Mouse (Mus musculus): ENCODE results near the gene Zfp626. TPM values are rescaled to one million over a fixed set of nuclear protein-coding genes. Genes with fewer than 3 reads are reported as not detected.
"Not testable (repeated sequence)": the region's sequence is repeated elsewhere in the genome, so short reads cannot be mapped to it uniquely, and the experiment has no call there.

The Zfp626 gene
- polyA plus RNA-seq (2014; fragmentation: Nextera tagmentation; extraction: Ambion mirVana): 2.1 and 2.3 TPM in 2 replicates

GRCm38 (mm10) chr7:27806896-27807295 lies at the start of gene Zfp626:
TSS of gene Zfp626 (plus strand) at chr7:27807196.
- not testable (repeated sequence) for H3K9ac ChIP-seq (ENCODE audit: low read length); H3K4me2 ChIP-seq (ENCODE audit: low read depth); DNase-seq (ENCODE audit: low spot score); H3K4me3 ChIP-seq (ENCODE audit: low read depth, low read length); ATAC-seq (ENCODE audit: insufficient read depth, low FRiP score, low TSS enrichment); H3K4me1 ChIP-seq (ENCODE audit: control insufficient read depth, insufficient read depth, low read length); H3K27me3 ChIP-seq (ENCODE audit: control insufficient read depth, insufficient read depth, low read length); H3K9me3 ChIP-seq (ENCODE audit: control insufficient read depth, low read length); H3K27ac ChIP-seq (ENCODE audit: low read depth, low read length); H3K36me3 ChIP-seq (ENCODE audit: control insufficient read depth, insufficient read depth, low read length)
- WGBS: 94% methylated on average over 3 of the region's 3 CpGs

- no peak overlapping the region for H3K27ac ChIP-seq (ENCODE audit: low read depth, low read length)
- no peaks in the 10 kb centered on the region for H3K9me3 ChIP-seq (ENCODE audit: control insufficient read depth, low read length)
- H3K36me3 ChIP-seq (ENCODE audit: control insufficient read depth, insufficient read depth, low read length): no peaks in the 10 kb centered on the region
- peak overlapping the region; percentile 43 for H3K4me2 ChIP-seq (ENCODE audit: low read depth)
- WGBS: 15% methylated on average over 17 of the region's 17 CpGs
- H3K9ac ChIP-seq (ENCODE audit: low read length): peak overlapping the region; percentile 22; the same call in 1 of the 2 replicates
- H3K4me1 ChIP-seq (ENCODE audit: control insufficient read depth, insufficient read depth, low read length): no peaks in the 10 kb centered on the region
- no peaks in the 10 kb centered on the region for H3K27me3 ChIP-seq (ENCODE audit: control insufficient read depth, insufficient read depth, low read length)
- ATAC-seq (ENCODE audit: insufficient read depth, low FRiP score, low TSS enrichment): no peak
- no peak for DNase-seq (ENCODE audit: low spot score)
- H3K4me3 ChIP-seq (ENCODE audit: low read depth, low read length): peak overlapping the region; percentile 22
Measured at GRCm38 (mm10) chr7:27765176-27765886, 41.7 kb upstream of the Zfp626 start.

GRCm38 (mm10) chr7:27789306-27789705 lies 17.7 kb upstream of the Zfp626 start:
- Histone ChIP-seq H3K9me3 (ENCODE audit: control insufficient read depth, low read length) (peaks cover 3% of the 10 kb centered on the region; the same call in 1 of the 2 replicates), H3K27ac (ENCODE audit: low read depth, low read length) (no peak overlapping the region), H3K9ac (ENCODE audit: low read length) (no peak overlapping the region), H3K36me3 (ENCODE audit: control insufficient read depth, insufficient read depth, low read length) (no peaks in the 10 kb centered on the region), H3K4me1 (ENCODE audit: control insufficient read depth, insufficient read depth, low read length) (no peaks in the 10 kb centered on the region), H3K27me3 (ENCODE audit: control insufficient read depth, insufficient read depth, low read length) (no peaks in the 10 kb centered on the region), H3K4me3 (ENCODE audit: low read depth, low read length) (no peak overlapping the region), H3K4me2 (ENCODE audit: low read depth) (no peak overlapping the region)
- WGBS: 83% methylated on average over 5 of the region's 5 CpGs
- ATAC-seq (ENCODE audit: insufficient read depth, low FRiP score, low TSS enrichment): no peak
- no peak for DNase-seq (ENCODE audit: low spot score)

GRCm38 (mm10) chr7:27793865-27794264 lies 13.1 kb upstream of the Zfp626 start:
- H3K9ac ChIP-seq (ENCODE audit: low read length); H3K36me3 ChIP-seq (ENCODE audit: control insufficient read depth, insufficient read depth, low read length); H3K4me3 ChIP-seq (ENCODE audit: low read depth, low read length); H3K27ac ChIP-seq (ENCODE audit: low read depth, low read length); H3K4me2 ChIP-seq (ENCODE audit: low read depth); H3K27me3 ChIP-seq (ENCODE audit: control insufficient read depth, insufficient read depth, low read length); H3K4me1 ChIP-seq (ENCODE audit: control insufficient read depth, insufficient read depth, low read length); DNase-seq (ENCODE audit: low spot score); ATAC-seq (ENCODE audit: insufficient read depth, low FRiP score, low TSS enrichment); H3K9me3 ChIP-seq (ENCODE audit: control insufficient read depth, low read length): not testable (repeated sequence)
- 55% methylated on average over 2 of the region's 3 CpGs for WGBS

- Histone ChIP-seq H3K4me1 (ENCODE audit: control insufficient read depth, insufficient read depth, low read length) (no peaks in the 10 kb centered on the region), H3K9me3 (ENCODE audit: control insufficient read depth, low read length) (no peaks in the 10 kb centered on the region), H3K27ac (ENCODE audit: low read depth, low read length) (no peak overlapping the region), H3K4me3 (ENCODE audit: low read depth, low read length) (no peak overlapping the region), H3K27me3 (ENCODE audit: control insufficient read depth, insufficient read depth, low read length) (no peaks in the 10 kb centered on the region), H3K9ac (ENCODE audit: low read length) (no peak overlapping the region), H3K4me2 (ENCODE audit: low read depth) (no peak overlapping the region), H3K36me3 (ENCODE audit: control insufficient read depth, insufficient read depth, low read length) (no peaks in the 10 kb centered on the region)
- ATAC-seq (ENCODE audit: insufficient read depth, low FRiP score, low TSS enrichment) (no peak), DNase-seq (ENCODE audit: low spot score) (no peak)
Measured at GRCm38 (mm10) chr7:27794566-27794965, 12.4 kb upstream of the Zfp626 start.

GRCm38 (mm10) chr7:27797906-27798811 lies 8.8 kb upstream of the Zfp626 start:
- Histone ChIP-seq H3K4me2 (ENCODE audit: low read depth) (0 out of 2 replicates have a peak overlapping the region, but pooled peaks have one; percentile 2), H3K27me3 (ENCODE audit: control insufficient read depth, insufficient read depth, low read length) (no peaks in the 10 kb centered on the region), H3K9ac (ENCODE audit: low read length) (no peak overlapping the region), H3K27ac (ENCODE audit: low read depth, low read length) (peak overlapping the region; percentile 41; the same call in 1 of the 2 replicates), H3K9me3 (ENCODE audit: control insufficient read depth, low read length) (no peaks in the 10 kb centered on the region), H3K4me3 (ENCODE audit: low read depth, low read length) (no peak overlapping the region), H3K36me3 (ENCODE audit: control insufficient read depth, insufficient read depth, low read length) (no peaks in the 10 kb centered on the region), H3K4me1 (ENCODE audit: control insufficient read depth, insufficient read depth, low read length) (no peaks in the 10 kb centered on the region)
- 28% methylated on average over 8 of the region's 8 CpGs for WGBS
- peak; percentile 88 for ATAC-seq (ENCODE audit: insufficient read depth, low FRiP score, low TSS enrichment)
- peak; percentile 72 for DNase-seq (ENCODE audit: low spot score)

GRCm38 (mm10) chr7:27801137-27801536 lies 5.9 kb upstream of the Zfp626 start:
- WGBS: 63% methylated on average over 2 of the region's 2 CpGs
- no peaks in the 10 kb centered on the region for H3K27me3 ChIP-seq (ENCODE audit: control insufficient read depth, insufficient read depth, low read length)
- H3K4me1 ChIP-seq (ENCODE audit: control insufficient read depth, insufficient read depth, low read length): no peaks in the 10 kb centered on the region
- ATAC-seq (ENCODE audit: insufficient read depth, low FRiP score, low TSS enrichment) (no peak), DNase-seq (ENCODE audit: low spot score) (no peak)
- H3K4me3 ChIP-seq (ENCODE audit: low read depth, low read length): no peak overlapping the region
- H3K4me2 ChIP-seq (ENCODE audit: low read depth): no peak overlapping the region
- H3K9ac ChIP-seq (ENCODE audit: low read length): no peak overlapping the region
- no peaks in the 10 kb centered on the region for H3K36me3 ChIP-seq (ENCODE audit: control insufficient read depth, insufficient read depth, low read length)
- no peak overlapping the region for H3K27ac ChIP-seq (ENCODE audit: low read depth, low read length)
- H3K9me3 ChIP-seq (ENCODE audit: control insufficient read depth, low read length): no peaks in the 10 kb centered on the region

GRCm38 (mm10) chr7:27802986-27803385 lies 4.0 kb upstream of the Zfp626 start:
- Histone ChIP-seq H3K9me3 (ENCODE audit: control insufficient read depth, low read length) (no peaks in the 10 kb centered on the region), H3K36me3 (ENCODE audit: control insufficient read depth, insufficient read depth, low read length) (no peaks in the 10 kb centered on the region), H3K27ac (ENCODE audit: low read depth, low read length) (no peak overlapping the region), H3K4me3 (ENCODE audit: low read depth, low read length) (no peak overlapping the region), H3K27me3 (ENCODE audit: control insufficient read depth, insufficient read depth, low read length) (no peaks in the 10 kb centered on the region), H3K4me1 (ENCODE audit: control insufficient read depth, insufficient read depth, low read length) (no peaks in the 10 kb centered on the region), H3K9ac (ENCODE audit: low read length) (no peak overlapping the region), H3K4me2 (ENCODE audit: low read depth) (no peak overlapping the region)
- 81% methylated on average over 5 of the region's 5 CpGs for WGBS
- DNase-seq (ENCODE audit: low spot score) (no peak), ATAC-seq (ENCODE audit: insufficient read depth, low FRiP score, low TSS enrichment) (no peak)
